Mouse (Mus musculus): ENCODE results near the gene Adprhl1.

DNA sequence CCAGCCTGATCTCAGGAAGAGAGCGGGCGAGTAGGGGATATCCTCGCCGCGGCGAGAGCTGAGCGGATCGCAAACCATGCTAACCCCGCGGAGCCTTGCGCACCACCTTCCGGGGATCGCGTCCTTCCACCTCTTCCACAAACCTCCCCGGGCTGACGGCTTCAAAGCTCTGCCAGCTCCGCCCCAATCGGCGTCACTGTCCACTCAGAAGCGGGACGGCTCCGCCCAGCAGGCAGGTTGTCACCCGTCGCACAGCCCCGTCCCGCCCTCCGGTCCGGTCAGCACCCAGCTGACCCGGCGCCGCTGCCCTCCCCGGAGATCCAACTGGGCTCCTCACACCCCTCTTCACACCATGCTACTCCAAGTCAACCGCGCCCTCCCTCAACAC is 33.3 kb upstream of the Adprhl1 start:
- no peak for TF ChIP-seq GATA1 (IDR thresholded peaks at IDR 0.05; ENCODE audit: borderline replicate concordance, low read length)
- no peak for TF ChIP-seq FLI1 (IDR thresholded peaks at IDR 0.05; ENCODE audit: low read length)

Measured in megakaryocyte, embryonic 14.5 days (primary cell).